Mouse (Mus musculus): ENCODE results near the gene Fam205a3.
"Not testable (repeated sequence)": the region's sequence is repeated elsewhere in the genome, so short reads cannot be mapped to it uniquely, and the experiment has no call there.

Gene Fam205a3

GRCm38 (mm10) chr4:42318034-42318433, at the start of gene Fam205a3:
TSS of gene Fam205a3 (plus strand) at chr4:42318334.
- in situ Hi-C loops (cut with MboI; ENCODE audit: unreplicated experiment in 2 of 2) = not testable (repeated sequence)

- in situ Hi-C loops (cut with MboI; ENCODE audit: unreplicated experiment in 2 of 2) = not testable (repeated sequence)
These were observed 24.2 kb upstream of the Fam205a3 start, which contains the start of gene Gm21953 for GRCm38 (mm10) chr4:42293967-42294366. TSS of gene Gm21953 (plus strand) at chr4:42294267.
